Mouse (Mus musculus) ES-E14 (cell line): ENCODE results near the gene C1rl.

Experiments used
- HCFC1 ChIP-seq: IDR thresholded peaks from 2 replicates; pipeline ENCODE4 v1.6.1; 2012; ENCODE audit warnings: low read length, inconsistent platforms, borderline replicate concordance; ENCODE audit not compliant: insufficient read depth
- MAFK ChIP-seq: IDR thresholded peaks from 2 replicates; pipeline ENCODE4 v1.6.1; 2014; ENCODE audit warnings: mild to moderate bottlenecking, low read depth, low read length, inconsistent platforms; ENCODE audit not compliant: insufficient read depth
- ZC3H11A ChIP-seq: IDR thresholded peaks from 2 replicates; pipeline ENCODE4 v1.6.1; 2012; ENCODE audit warnings: low read depth, mild to moderate bottlenecking, inconsistent platforms, low read length, borderline replicate concordance
- ZNF384 ChIP-seq: IDR thresholded peaks from 2 replicates; pipeline ENCODE4 v1.6.1; 2012; ENCODE audit warnings: low read depth, low read length, inconsistent platforms

DNA sequence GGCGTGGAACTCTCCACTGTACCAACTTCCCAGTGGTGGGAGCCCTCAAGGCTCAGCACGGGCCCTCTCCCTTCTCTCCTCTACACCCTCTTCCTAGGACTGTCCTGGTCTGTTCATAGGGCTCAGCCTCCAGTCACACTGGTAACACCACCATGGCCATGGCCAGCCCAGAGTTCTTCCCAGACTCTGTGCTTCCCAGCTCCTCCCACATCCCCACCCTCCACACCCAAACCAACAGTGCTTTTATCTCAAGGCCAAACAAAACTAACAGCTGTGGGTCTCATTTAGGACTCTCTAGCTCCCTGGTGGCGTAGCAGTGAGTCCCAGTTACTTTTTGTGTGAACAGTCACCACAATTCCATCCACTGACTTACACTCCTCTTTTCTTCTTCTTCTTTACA, 40.9 kb upstream of the C1rl start:
- TF ChIP-seq ZNF384 (no peak), MAFK (no peak), HCFC1 (no peak), ZC3H11A (no peak)
